Mouse (Mus musculus): ENCODE data around the gene Cyb5b. TPM values are rescaled to one million over a fixed set of nuclear protein-coding genes. Genes with fewer than 3 reads are reported as not detected.
A peak's percentile ranks its signal among the peaks of the same experiment; 100 is the strongest.

Gene Cyb5b
- polyA plus RNA-seq, 1 experiment from 2014 or later: 165 TPM

- no peak overlapping the region for H3K4me2 ChIP-seq (replicated peaks; ENCODE audit: low read depth, low read length)
- ATAC-seq (ENCODE audit: low FRiP score) (no peak), DNase-seq (ENCODE audit: low spot score) (no peak)
- H3K9me3 ChIP-seq (ENCODE audit: control insufficient read depth, low read length): no peaks in the 10 kb centered on the region
- H3K36me3 ChIP-seq (ENCODE audit: control insufficient read depth, insufficient read depth, low read length): no peaks in the 10 kb centered on the region
- no peaks in the 10 kb centered on the region for H3K27me3 ChIP-seq (ENCODE audit: control insufficient read depth, insufficient read depth, low read length)
- H3K9ac ChIP-seq (ENCODE audit: low read depth, low read length): no peak overlapping the region
- 68% methylated on average over 19 of the region's 19 CpGs for WGBS
- no peak overlapping the region for H3K27ac ChIP-seq (ENCODE audit: low read depth, low read length)
- H3K4me1 ChIP-seq (replicated peaks; ENCODE audit: control insufficient read depth, insufficient read depth, low read length): no peaks in the 10 kb centered on the region
- H3K4me3 ChIP-seq (ENCODE audit: low read depth, low read length): no peak overlapping the region
These were observed 36.1 kb upstream of the Cyb5b start for GRCm38 (mm10) chr8:107114150-107115007.

GRCm38 (mm10) chr8:107115008-107115320 lies 35.5 kb upstream of the Cyb5b start:
- Histone ChIP-seq H3K9me3 (ENCODE audit: control insufficient read depth, low read length) (no peaks in the 10 kb centered on the region), H3K36me3 (ENCODE audit: control insufficient read depth, insufficient read depth, low read length) (no peaks in the 10 kb centered on the region), H3K4me1 (replicated peaks; ENCODE audit: control insufficient read depth, insufficient read depth, low read length) (no peaks in the 10 kb centered on the region), H3K27ac (ENCODE audit: low read depth, low read length) (no peak overlapping the region), H3K9ac (ENCODE audit: low read depth, low read length) (no peak overlapping the region), H3K4me2 (replicated peaks; ENCODE audit: low read depth, low read length) (no peak overlapping the region), H3K4me3 (ENCODE audit: low read depth, low read length) (no peak overlapping the region), H3K27me3 (ENCODE audit: control insufficient read depth, insufficient read depth, low read length) (no peaks in the 10 kb centered on the region)
- no peak for ATAC-seq (ENCODE audit: low FRiP score)
- DNase-seq (ENCODE audit: low spot score): no peak
- WGBS: 74% methylated on average over 10 of the region's 10 CpGs

- Histone ChIP-seq H3K4me1 (replicated peaks; ENCODE audit: control insufficient read depth, insufficient read depth, low read length) (no peaks in the 10 kb centered on the region), H3K36me3 (ENCODE audit: control insufficient read depth, insufficient read depth, low read length) (no peaks in the 10 kb centered on the region), H3K4me3 (ENCODE audit: low read depth, low read length) (no peak overlapping the region), H3K27ac (ENCODE audit: low read depth, low read length) (no peak overlapping the region), H3K4me2 (replicated peaks; ENCODE audit: low read depth, low read length) (no peak overlapping the region), H3K9me3 (ENCODE audit: control insufficient read depth, low read length) (no peaks in the 10 kb centered on the region), H3K27me3 (ENCODE audit: control insufficient read depth, insufficient read depth, low read length) (no peaks in the 10 kb centered on the region), H3K9ac (ENCODE audit: low read depth, low read length) (no peak overlapping the region)
- WGBS: 13% methylated on average over 11 of the region's 11 CpGs
- DNase-seq (ENCODE audit: low spot score): peak; percentile 79
- no peak for ATAC-seq (ENCODE audit: low FRiP score)
These were observed 34.4 kb upstream of the Cyb5b start for GRCm38 (mm10) chr8:107116023-107116422.

- no peak for ATAC-seq (ENCODE audit: low FRiP score)
- Histone ChIP-seq H3K9me3 (ENCODE audit: control insufficient read depth, low read length) (no peaks in the 10 kb centered on the region), H3K4me1 (replicated peaks; ENCODE audit: control insufficient read depth, insufficient read depth, low read length) (no peaks in the 10 kb centered on the region), H3K27me3 (ENCODE audit: control insufficient read depth, insufficient read depth, low read length) (no peaks in the 10 kb centered on the region), H3K4me2 (replicated peaks; ENCODE audit: low read depth, low read length) (no peak overlapping the region), H3K27ac (ENCODE audit: low read depth, low read length) (no peak overlapping the region), H3K4me3 (ENCODE audit: low read depth, low read length) (no peak overlapping the region), H3K9ac (ENCODE audit: low read depth, low read length) (no peak overlapping the region), H3K36me3 (ENCODE audit: control insufficient read depth, insufficient read depth, low read length) (no peaks in the 10 kb centered on the region)
- no peak for DNase-seq (ENCODE audit: low spot score)
- 37% methylated on average over 2 of the region's 2 CpGs for WGBS
These were observed 33.4 kb upstream of the Cyb5b start for GRCm38 (mm10) chr8:107117019-107117418.

GRCm38 (mm10) chr8:107118803-107119233 lies 31.6 kb upstream of the Cyb5b start:
- no peak overlapping the region for H3K27ac ChIP-seq (ENCODE audit: low read depth, low read length)
- no peak for ATAC-seq (ENCODE audit: low FRiP score)
- H3K4me3 ChIP-seq (ENCODE audit: low read depth, low read length): no peak overlapping the region
- no peaks in the 10 kb centered on the region for H3K36me3 ChIP-seq (ENCODE audit: control insufficient read depth, insufficient read depth, low read length)
- H3K4me1 ChIP-seq (replicated peaks; ENCODE audit: control insufficient read depth, insufficient read depth, low read length): no peaks in the 10 kb centered on the region
- H3K9ac ChIP-seq (ENCODE audit: low read depth, low read length): no peak overlapping the region
- no peak overlapping the region for H3K4me2 ChIP-seq (replicated peaks; ENCODE audit: low read depth, low read length)
- WGBS: 64% methylated on average over 7 of the region's 7 CpGs
- DNase-seq (ENCODE audit: low spot score): no peak
- no peaks in the 10 kb centered on the region for H3K27me3 ChIP-seq (ENCODE audit: control insufficient read depth, insufficient read depth, low read length)
- H3K9me3 ChIP-seq (ENCODE audit: control insufficient read depth, low read length): no peaks in the 10 kb centered on the region

- Histone ChIP-seq H3K9ac (ENCODE audit: low read depth, low read length) (no peak overlapping the region), H3K27ac (ENCODE audit: low read depth, low read length) (no peak overlapping the region), H3K4me3 (ENCODE audit: low read depth, low read length) (no peak overlapping the region), H3K4me2 (replicated peaks; ENCODE audit: low read depth, low read length) (no peak overlapping the region), H3K4me1 (replicated peaks; ENCODE audit: control insufficient read depth, insufficient read depth, low read length) (no peaks in the 10 kb centered on the region), H3K36me3 (ENCODE audit: control insufficient read depth, insufficient read depth, low read length) (no peaks in the 10 kb centered on the region), H3K27me3 (ENCODE audit: control insufficient read depth, insufficient read depth, low read length) (no peaks in the 10 kb centered on the region), H3K9me3 (ENCODE audit: control insufficient read depth, low read length) (no peaks in the 10 kb centered on the region)
- no peak for DNase-seq (ENCODE audit: low spot score)
- ATAC-seq (ENCODE audit: low FRiP score): no peak
- 80% methylated on average over 9 of the region's 9 CpGs for WGBS
These were observed 31.0 kb upstream of the Cyb5b start for GRCm38 (mm10) chr8:107119412-107119811.

- no peak overlapping the region for H3K4me3 ChIP-seq (ENCODE audit: low read depth, low read length)
- H3K36me3 ChIP-seq (ENCODE audit: control insufficient read depth, insufficient read depth, low read length): no peaks in the 10 kb centered on the region
- no peak overlapping the region for H3K27ac ChIP-seq (ENCODE audit: low read depth, low read length)
- no peaks in the 10 kb centered on the region for H3K27me3 ChIP-seq (ENCODE audit: control insufficient read depth, insufficient read depth, low read length)
- H3K4me1 ChIP-seq (replicated peaks; ENCODE audit: control insufficient read depth, insufficient read depth, low read length): no peaks in the 10 kb centered on the region
- no peak for ATAC-seq (ENCODE audit: low FRiP score)
- DNase-seq (ENCODE audit: low spot score): no peak
- no peak overlapping the region for H3K4me2 ChIP-seq (replicated peaks; ENCODE audit: low read depth, low read length)
- H3K9ac ChIP-seq (ENCODE audit: low read depth, low read length): no peak overlapping the region
- H3K9me3 ChIP-seq (ENCODE audit: control insufficient read depth, low read length): no peaks in the 10 kb centered on the region
These were observed 29.6 kb upstream of the Cyb5b start for GRCm38 (mm10) chr8:107120806-107121205.

- WGBS: 91% methylated on average over 7 of the region's 7 CpGs
- Histone ChIP-seq H3K4me1 (replicated peaks; ENCODE audit: control insufficient read depth, insufficient read depth, low read length) (no peaks in the 10 kb centered on the region), H3K9ac (ENCODE audit: low read depth, low read length) (no peak overlapping the region), H3K36me3 (ENCODE audit: control insufficient read depth, insufficient read depth, low read length) (no peaks in the 10 kb centered on the region), H3K27me3 (ENCODE audit: control insufficient read depth, insufficient read depth, low read length) (no peaks in the 10 kb centered on the region), H3K4me2 (replicated peaks; ENCODE audit: low read depth, low read length) (no peak overlapping the region), H3K27ac (ENCODE audit: low read depth, low read length) (no peak overlapping the region), H3K9me3 (ENCODE audit: control insufficient read depth, low read length) (no peaks in the 10 kb centered on the region), H3K4me3 (ENCODE audit: low read depth, low read length) (no peak overlapping the region)
- no peak for ATAC-seq (ENCODE audit: low FRiP score)
- DNase-seq (ENCODE audit: low spot score): no peak
These were observed 28.7 kb upstream of the Cyb5b start for GRCm38 (mm10) chr8:107121681-107122291.

- Histone ChIP-seq H3K4me2 (replicated peaks; ENCODE audit: low read depth, low read length) (no peak overlapping the region), H3K4me3 (ENCODE audit: low read depth, low read length) (no peak overlapping the region), H3K27ac (ENCODE audit: low read depth, low read length) (no peak overlapping the region), H3K27me3 (ENCODE audit: control insufficient read depth, insufficient read depth, low read length) (no peaks in the 10 kb centered on the region), H3K4me1 (replicated peaks; ENCODE audit: control insufficient read depth, insufficient read depth, low read length) (no peaks in the 10 kb centered on the region), H3K36me3 (ENCODE audit: control insufficient read depth, insufficient read depth, low read length) (no peaks in the 10 kb centered on the region), H3K9ac (ENCODE audit: low read depth, low read length) (no peak overlapping the region), H3K9me3 (ENCODE audit: control insufficient read depth, low read length) (no peaks in the 10 kb centered on the region)
- no peak for DNase-seq (ENCODE audit: low spot score)
- WGBS: 22% methylated on average over 9 of the region's 9 CpGs
- ATAC-seq (ENCODE audit: low FRiP score): peak; percentile 56; the same call in 1 of the 2 replicates
These were observed 27.3 kb upstream of the Cyb5b start for GRCm38 (mm10) chr8:107123063-107123614.
